Mouse (Mus musculus): ENCODE data around the gene Pcsk7.
A peak's percentile ranks its signal among the peaks of the same experiment; 100 is the strongest.

Gene Pcsk7

GRCm38 (mm10) chr9:45938952-45939637 is 32.8 kb downstream of the Pcsk7 start:
- no peak for DNase-seq (ENCODE audit: low spot score)

- no peak for DNase-seq (ENCODE audit: low spot score)
These were observed 33.5 kb downstream of the Pcsk7 start for GRCm38 (mm10) chr9:45939794-45940193.

- DNase-seq (ENCODE audit: low spot score): no peak
These were observed 35.1 kb downstream of the Pcsk7 start for GRCm38 (mm10) chr9:45941329-45941888.

GRCm38 (mm10) chr9:45942464-45942863 is 36.2 kb downstream of the Pcsk7 start:
- DNase-seq (ENCODE audit: low spot score): no peak

GRCm38 (mm10) chr9:45942916-45943315 is 36.6 kb downstream of the Pcsk7 start:
- no peak for DNase-seq (ENCODE audit: low spot score)

- no peak for DNase-seq (ENCODE audit: low spot score)
These were observed 37.6 kb downstream of the Pcsk7 start for GRCm38 (mm10) chr9:45943628-45944505.

- DNase-seq (ENCODE audit: low spot score): peak; percentile 96
These were observed 38.5 kb downstream of the Pcsk7 start for GRCm38 (mm10) chr9:45944506-45945400.

- peak; percentile 47 for DNase-seq (ENCODE audit: low spot score)
These were observed 39.4 kb downstream of the Pcsk7 start for GRCm38 (mm10) chr9:45945721-45946120.

GRCm38 (mm10) chr9:45946182-45946871 is 40.0 kb downstream of the Pcsk7 start:
- no peak for DNase-seq (ENCODE audit: low spot score)

- DNase-seq (ENCODE audit: low spot score): no peak
These were observed 40.5 kb downstream of the Pcsk7 start for GRCm38 (mm10) chr9:45946872-45947183.

GRCm38 (mm10) chr9:45952057-45952456 is 45.8 kb downstream of the Pcsk7 start:
- DNase-seq (ENCODE audit: low spot score): no peak

GRCm38 (mm10) chr9:45952890-45953289 is 46.6 kb downstream of the Pcsk7 start:
- no peak for DNase-seq (ENCODE audit: low spot score)

- DNase-seq (ENCODE audit: low spot score): no peak
These were observed 47.4 kb downstream of the Pcsk7 start for GRCm38 (mm10) chr9:45953511-45954293.

- DNase-seq (ENCODE audit: low spot score): peak; percentile 59
These were observed 48.2 kb downstream of the Pcsk7 start for GRCm38 (mm10) chr9:45954294-45955106.

GRCm38 (mm10) chr9:45955107-45955963 is 49.0 kb downstream of the Pcsk7 start, which contains the start of gene Sidt2:
Gene Sidt2, minus strand, starts transcription at chr9:45955258.
- DNase-seq (ENCODE audit: low spot score): peak; percentile 90

GRCm38 (mm10) chr9:45958023-45958670 is 51.9 kb downstream of the Pcsk7 start:
- no peak for DNase-seq (ENCODE audit: low spot score)

- no peak for DNase-seq (ENCODE audit: low spot score)
These were observed 52.6 kb downstream of the Pcsk7 start for GRCm38 (mm10) chr9:45958851-45959250.

- DNase-seq (ENCODE audit: low spot score): no peak
These were observed 53.4 kb downstream of the Pcsk7 start for GRCm38 (mm10) chr9:45959661-45960060.

Measured in T-cell, adult 2 months (primary cell).